Mouse (Mus musculus) neural tube, embryonic 12.5 days (tissue): ENCODE results near the gene Dqx1. TPM values are rescaled to one million over a fixed set of nuclear protein-coding genes. Genes with fewer than 3 reads are reported as not detected.

Experiments
- ATAC-seq: fragments of 200-750 bp; cut with Nextera tagmentation; 2 replicates; pipeline ENCODE4 v1.8.0; 2017; ENCODE audit warnings: low read depth, mild to moderate bottlenecking, moderate TSS enrichment, moderate library complexity; ENCODE audit not compliant: low FRiP score
- H3K27ac ChIP-seq: fragments of 300-500 bp; sonication (generic); 2 replicates; pipeline ENCODE4 v1.5.1; 2016
- H3K27me3 ChIP-seq: fragments of 300-500 bp; sonication (generic); replicated peaks from 2 replicates; pipeline ENCODE4 v1.6.1; 2016; ENCODE audit warnings: mild to moderate bottlenecking
- H3K36me3 ChIP-seq: fragments of 300-500 bp; sonication (generic); 2 replicates; pipeline ENCODE4 v1.6.1; 2016; ENCODE audit warnings: mild to moderate bottlenecking
- H3K4me1 ChIP-seq: fragments of 300-500 bp; sonication (generic); 2 replicates; pipeline ENCODE4 v1.6.1; 2016
- H3K4me2 ChIP-seq: fragments of 300-500 bp; sonication (generic); replicated peaks from 2 replicates; pipeline ENCODE4 v1.6.1; 2016; ENCODE audit warnings: mild to moderate bottlenecking
- H3K4me3 ChIP-seq: fragments of 300-500 bp; sonication (generic); 2 replicates; pipeline ENCODE4 v1.5.1; 2016
- H3K9ac ChIP-seq: fragments of 300-500 bp; sonication (generic); 2 replicates; pipeline ENCODE4 v1.6.1; 2016; ENCODE audit warnings: mild to moderate bottlenecking
- H3K9me3 ChIP-seq: fragments of 300-500 bp; sonication (generic); 2 replicates; pipeline ENCODE4 v1.6.1; 2016; ENCODE audit warnings: mild to moderate bottlenecking
- WGBS: fragments of 180-500 bp; shearing (Covaris S2); methylation state at CpG from one replicate; pipeline ENCODE4 v1.1.7; 2016; 5-methylcytosine and 5-hydroxymethylcytosine counted together
- polyA plus RNA-seq: library from polyadenylated mRNA; unstranded; fragments of >200 nt; fragmentation: Nextera tagmentation; extraction: Ambion mirVana; gene quantifications from 2 replicates; pipeline ENCODE4 v1.2.1, GENCODE M21; 2016

The Dqx1 gene
- polyA plus RNA-seq, 1 experiment from 2014 or later, result 2.1 TPM

DNA sequence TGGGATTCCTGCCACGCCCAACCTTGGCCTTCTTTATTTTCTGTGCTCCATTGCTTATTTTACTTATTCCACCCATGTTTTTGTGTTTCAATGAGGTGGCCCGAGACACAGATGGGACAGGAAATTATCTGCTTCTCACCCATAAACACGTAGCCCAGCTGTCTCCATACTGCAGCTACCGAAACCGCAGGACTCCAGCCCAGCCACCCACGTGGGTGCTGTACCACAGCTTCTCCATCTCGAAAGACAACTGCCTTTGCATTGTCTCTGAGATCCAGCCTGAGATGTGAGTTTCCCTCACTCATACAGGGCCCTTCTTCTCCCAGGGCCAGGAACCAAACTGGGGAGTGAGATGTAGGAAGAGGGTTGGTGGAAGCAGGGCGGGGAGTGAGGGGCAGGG is 8.4 kb downstream of the Dqx1 start:
- Histone ChIP-seq H3K27me3 (peaks cover 88% of the 10 kb centered on the region), H3K9ac (no peak overlapping the region), H3K4me2 (no peak overlapping the region), H3K4me3 (no peak overlapping the region), H3K4me1 (peaks cover 16% of the 10 kb centered on the region), H3K27ac (no peak overlapping the region), H3K9me3 (no peaks in the 10 kb centered on the region), H3K36me3 (no peaks in the 10 kb centered on the region)
- ATAC-seq, result no peak
- 49% methylated on average over 8 of the region's 8 CpGs for WGBS

DNA sequence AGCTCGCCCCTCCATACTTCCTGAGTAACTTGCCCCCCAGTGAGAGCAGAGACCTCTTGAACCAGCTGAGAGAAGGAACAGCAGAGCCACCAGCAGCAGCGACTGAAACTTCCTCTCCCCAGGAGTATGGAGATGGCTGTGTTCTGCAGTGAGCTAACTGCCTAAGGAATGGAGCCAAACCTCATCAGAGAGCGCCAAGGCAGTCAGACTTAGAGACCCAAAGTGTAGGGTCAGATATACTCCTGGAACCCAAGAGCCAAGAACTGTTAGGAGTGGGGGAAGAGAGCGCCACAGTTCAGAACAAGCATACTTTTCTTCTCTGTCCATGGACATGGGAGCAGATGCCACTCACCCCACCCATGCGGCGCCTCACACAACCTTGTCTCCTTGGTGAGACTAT is 8.8 kb downstream of the Dqx1 start:
- Histone ChIP-seq H3K9ac (no peak overlapping the region), H3K36me3 (no peaks in the 10 kb centered on the region), H3K9me3 (no peaks in the 10 kb centered on the region), H3K4me2 (no peak overlapping the region), H3K4me3 (no peak overlapping the region), H3K4me1 (peaks cover 21% of the 10 kb centered on the region), H3K27ac (no peak overlapping the region), H3K27me3 (peaks cover 93% of the 10 kb centered on the region)
- ATAC-seq, result no peak
- WGBS, result 35% methylated on average over 6 of the region's 6 CpGs

DNA sequence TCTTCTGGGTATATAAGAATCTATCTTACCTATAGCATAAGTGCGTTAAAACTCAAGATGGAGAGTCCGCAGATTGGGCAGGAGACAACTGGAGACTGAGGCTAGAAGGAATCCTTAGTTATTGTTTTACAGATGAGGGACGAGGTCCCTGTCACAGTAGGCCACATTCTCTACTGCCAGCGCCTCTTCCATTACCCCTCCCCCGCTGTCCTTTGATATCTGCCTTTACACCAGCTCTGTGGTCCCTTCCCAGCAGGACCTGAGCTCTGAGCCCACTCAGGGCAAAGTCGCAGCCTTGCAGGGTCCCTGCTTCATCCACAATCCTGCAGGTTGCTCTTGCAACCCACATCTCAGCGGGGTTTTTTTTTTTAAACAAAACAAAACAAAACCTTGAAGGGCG is 10.6 kb downstream of the Dqx1 start:
- Histone ChIP-seq H3K36me3 (no peaks in the 10 kb centered on the region), H3K27me3 (peaks cover 98% of the 10 kb centered on the region), H3K4me2 (peak overlapping the region; percentile 49), H3K4me3 (peak overlapping the region; percentile 33), H3K9ac (peak overlapping the region; percentile 50), H3K9me3 (no peaks in the 10 kb centered on the region), H3K27ac (no peak overlapping the region), H3K4me1 (peaks cover 24% of the 10 kb centered on the region)
- 4% methylated on average over 8 of the region's 8 CpGs for WGBS
- no peak for ATAC-seq

DNA sequence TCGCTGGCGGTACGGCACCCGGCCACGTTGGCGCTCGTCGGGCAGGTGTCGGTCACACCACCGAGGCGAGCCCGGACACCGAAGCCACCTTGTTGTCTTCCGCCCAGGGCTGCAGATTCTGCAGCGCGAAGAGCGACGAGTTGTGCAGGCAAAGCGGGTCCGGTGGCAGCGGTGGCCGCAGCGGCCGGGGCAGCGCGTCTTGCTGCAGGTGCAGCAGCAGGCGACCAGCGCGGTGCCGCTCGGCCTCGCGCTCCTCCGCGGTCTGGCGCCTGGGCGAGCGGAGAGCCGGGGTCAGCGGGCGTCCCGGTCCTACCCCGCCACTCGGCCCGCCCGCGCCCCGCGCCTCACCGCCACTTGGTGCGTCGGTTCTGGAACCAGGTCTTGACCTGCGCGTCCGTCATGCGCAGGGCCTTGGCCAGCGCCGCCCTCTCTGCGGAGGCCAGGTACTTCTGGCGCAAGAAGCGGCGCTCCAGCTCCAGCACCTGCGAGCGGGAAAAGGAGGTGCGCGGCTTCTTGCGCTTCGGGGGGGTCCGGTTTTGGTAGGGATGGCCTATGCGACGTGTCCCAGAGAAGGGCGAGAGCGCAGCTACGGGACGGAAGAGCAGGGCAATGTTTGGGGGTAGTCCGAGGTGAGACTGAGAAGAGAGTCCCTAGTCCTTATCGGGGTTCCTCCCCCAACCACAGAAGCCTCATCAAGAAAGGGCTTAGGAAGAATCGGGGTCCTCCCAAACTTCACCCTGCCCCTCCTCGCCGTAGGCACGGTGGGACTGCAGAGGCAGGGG is 11.3 kb downstream of the Dqx1 start:
- Histone ChIP-seq H3K9me3 (no peaks in the 10 kb centered on the region), H3K4me3 (peak overlapping the region; percentile 33), H3K27me3 (peaks cover 98% of the 10 kb centered on the region), H3K27ac (no peak overlapping the region), H3K36me3 (no peaks in the 10 kb centered on the region), H3K9ac (peak overlapping the region; percentile 50), H3K4me2 (peak overlapping the region; percentile 49), H3K4me1 (peaks cover 24% of the 10 kb centered on the region)
- no peak for ATAC-seq
- WGBS, result under 1% methylated on average over 81 of the region's 81 CpGs

DNA sequence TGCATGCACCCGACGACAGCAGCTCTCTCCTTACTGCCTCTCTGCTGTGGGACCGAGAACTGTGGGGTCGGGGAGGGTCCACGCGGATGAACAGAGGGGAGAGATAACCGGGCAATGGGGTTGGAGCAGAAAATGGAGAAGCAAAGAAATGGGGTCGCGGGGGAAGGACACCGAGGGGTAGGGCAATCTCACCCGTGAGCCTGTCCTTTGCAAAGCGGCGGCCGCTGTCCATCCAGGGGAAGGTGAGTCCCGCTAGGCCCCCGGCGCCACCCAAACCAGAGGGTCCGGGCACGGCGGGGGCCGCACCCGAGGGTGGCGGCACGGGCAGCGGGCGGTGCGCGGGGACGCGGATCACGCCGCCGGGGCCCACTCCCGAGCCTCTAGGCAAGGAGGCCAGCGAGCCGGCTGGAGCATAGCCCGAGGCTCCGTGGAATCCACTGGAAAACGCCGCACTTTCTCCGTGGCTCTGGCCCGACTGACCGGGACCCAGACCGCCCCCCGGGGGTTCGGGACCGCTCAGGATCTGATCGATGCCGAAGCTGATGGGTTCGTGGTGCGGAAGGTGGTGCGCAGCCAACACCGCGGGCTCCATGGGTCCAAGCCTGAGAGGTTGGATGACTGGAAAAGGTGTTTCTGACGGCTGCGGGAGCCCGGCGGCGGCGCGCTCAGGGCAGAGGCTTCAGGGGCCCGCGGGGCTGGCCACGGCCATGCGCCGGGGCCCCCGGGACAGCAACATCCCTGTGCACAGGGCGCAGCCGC is 12.0 kb downstream of the Dqx1 start:
- 1% methylated on average over 69 of the region's 69 CpGs for WGBS
- ATAC-seq, result 0 out of 2 replicates have a peak, but pooled peaks have one; percentile 30
- Histone ChIP-seq H3K4me2 (peak overlapping the region; percentile 49), H3K27me3 (peaks cover 97% of the 10 kb centered on the region), H3K4me3 (peak overlapping the region; percentile 33), H3K9ac (peak overlapping the region; percentile 50), H3K36me3 (no peaks in the 10 kb centered on the region), H3K27ac (peak overlapping the region; percentile 37; the same call in 1 of the 2 replicates), H3K9me3 (no peaks in the 10 kb centered on the region), H3K4me1 (peaks cover 24% of the 10 kb centered on the region)

DNA sequence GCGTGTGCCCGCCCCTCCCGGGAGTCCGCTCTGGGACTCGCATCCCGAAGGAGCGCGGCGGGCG is 12.4 kb downstream of the Dqx1 start, which contains the start of gene Tlx2:
Gene Tlx2 (minus strand): TSS at position 47 of the 64 bp plus-strand sequence.
- Histone ChIP-seq H3K27ac (peak within 1 kb of the TSS; percentile 37; the same call in 1 of the 2 replicates), H3K27me3 (peaks cover 96% of the 10 kb centered on the region), H3K4me1 (peaks cover 24% of the 10 kb centered on the region), H3K4me2 (peak within 1 kb of the TSS; percentile 49), H3K36me3 (no peaks in the 10 kb centered on the region), H3K9me3 (no peaks in the 10 kb centered on the region), H3K9ac (peak within 1 kb of the TSS; percentile 50), H3K4me3 (peak within 1 kb of the TSS; percentile 33)
- 3% methylated on average over 10 of the region's 10 CpGs for WGBS
- ATAC-seq, result no peak

DNA sequence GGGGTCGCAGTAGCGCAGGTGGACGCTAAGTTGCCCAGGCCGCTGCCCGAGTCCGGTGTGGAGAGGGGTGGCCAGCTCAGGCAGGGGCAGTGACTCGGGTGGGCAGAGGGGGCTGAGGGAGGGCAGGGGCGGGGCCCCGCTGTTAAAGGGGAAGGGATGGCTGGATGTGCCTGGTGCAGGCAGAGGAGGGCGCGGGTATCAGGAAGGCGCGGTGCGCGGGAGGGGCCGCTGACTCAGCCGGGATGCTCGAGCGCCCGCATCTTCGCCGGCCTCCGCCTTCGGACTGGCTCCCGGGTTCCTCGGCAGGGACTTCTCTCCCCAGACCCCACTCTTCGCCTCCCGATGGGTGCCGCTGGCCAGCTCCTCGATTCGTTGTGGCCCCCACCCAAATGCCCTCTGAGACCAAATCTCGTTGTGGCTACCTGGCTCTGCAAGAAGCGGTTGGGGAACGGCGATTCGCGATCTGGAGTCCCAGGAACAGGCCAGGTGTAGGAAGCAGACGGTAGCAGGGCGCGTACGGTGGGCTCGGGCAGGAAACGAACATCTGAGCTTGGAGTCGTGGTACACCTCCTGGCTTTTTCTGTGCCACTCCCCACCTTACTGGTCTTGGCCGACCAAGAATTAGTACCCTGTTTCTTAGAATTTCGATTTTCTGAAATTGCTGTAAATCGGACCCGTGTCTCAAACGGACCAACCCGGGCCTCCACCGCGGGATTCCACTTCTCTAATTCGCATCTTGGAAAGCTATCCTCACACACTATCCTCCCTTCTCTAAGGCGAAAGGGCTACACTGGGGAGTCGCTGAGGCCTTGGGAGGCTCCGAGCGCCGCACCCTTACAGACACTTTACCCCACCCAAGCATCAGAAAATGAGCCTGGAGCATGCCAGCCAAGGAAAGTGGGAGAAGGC is 12.9 kb downstream of the Dqx1 start:
- Histone ChIP-seq H3K4me2 (peak overlapping the region; percentile 49), H3K4me1 (peaks cover 24% of the 10 kb centered on the region), H3K9me3 (no peaks in the 10 kb centered on the region), H3K4me3 (peak overlapping the region; percentile 33), H3K9ac (peak overlapping the region; percentile 50), H3K36me3 (no peaks in the 10 kb centered on the region), H3K27ac (peak overlapping the region; percentile 37; the same call in 1 of the 2 replicates), H3K27me3 (peaks cover 93% of the 10 kb centered on the region)
- under 1% methylated on average over 58 of the region's 58 CpGs for WGBS
- 0 out of 2 replicates have a peak, but pooled peaks have one; percentile 11 for ATAC-seq

DNA sequence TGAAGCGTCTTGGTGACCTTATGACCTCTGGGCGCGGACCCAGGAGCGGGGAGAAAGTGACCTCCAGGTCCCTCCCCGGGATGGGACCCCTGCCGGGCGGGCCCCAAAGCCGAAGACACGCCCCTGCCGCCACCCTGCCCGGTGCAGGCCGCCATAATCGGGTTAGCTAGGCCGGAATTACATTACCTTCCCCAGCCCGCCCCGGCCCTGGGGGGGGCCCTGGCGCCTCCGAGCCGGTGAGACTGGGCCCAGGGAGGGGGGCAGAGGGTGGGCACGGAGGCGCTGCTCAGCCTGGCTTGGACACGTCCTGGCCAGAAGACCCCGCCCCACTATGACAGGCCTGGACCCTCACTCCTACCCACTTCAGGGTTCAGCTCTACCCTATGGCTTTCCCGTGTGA is 13.6 kb downstream of the Dqx1 start:
- Histone ChIP-seq H3K9ac (0 out of 2 replicates have a peak overlapping the region, but pooled peaks have one; percentile 0), H3K4me1 (peaks cover 24% of the 10 kb centered on the region), H3K27ac (no peak overlapping the region; the same call in 1 of the 2 replicates), H3K36me3 (no peaks in the 10 kb centered on the region), H3K4me3 (peak overlapping the region; percentile 8), H3K27me3 (peaks cover 92% of the 10 kb centered on the region), H3K4me2 (peak overlapping the region; percentile 49), H3K9me3 (no peaks in the 10 kb centered on the region)
- 2% methylated on average over 24 of the region's 24 CpGs for WGBS
- ATAC-seq, result no peak

DNA sequence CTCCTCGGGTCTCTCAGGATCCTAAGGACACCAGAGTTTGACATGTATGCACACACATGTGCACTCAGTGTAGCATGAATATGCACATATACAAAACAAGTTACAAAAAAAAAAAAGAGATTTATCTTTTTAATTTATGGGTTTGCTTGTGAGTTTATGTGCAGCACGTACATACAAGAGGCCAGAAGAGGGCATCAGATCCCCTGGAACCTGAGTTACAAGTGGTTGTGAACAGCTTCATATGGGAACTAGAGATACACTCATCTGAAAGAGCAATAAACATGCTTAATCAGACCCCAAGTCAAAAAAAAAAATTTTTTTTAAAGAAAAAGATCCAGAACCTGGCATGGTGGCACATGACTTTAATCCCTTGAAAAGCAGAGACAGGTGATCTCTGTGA is 17.3 kb downstream of the Dqx1 start:
- WGBS, result 33% methylated on average over 2 of the region's 2 CpGs
- no peak for ATAC-seq
- Histone ChIP-seq H3K9ac (no peak overlapping the region), H3K27ac (no peak overlapping the region), H3K4me1 (peaks cover 31% of the 10 kb centered on the region), H3K4me3 (no peak overlapping the region), H3K27me3 (peaks cover 59% of the 10 kb centered on the region), H3K36me3 (0 out of 2 replicates have a peak, but pooled peaks cover under 1% of the 10 kb centered on the region), H3K9me3 (no peaks in the 10 kb centered on the region), H3K4me2 (no peak overlapping the region)

DNA sequence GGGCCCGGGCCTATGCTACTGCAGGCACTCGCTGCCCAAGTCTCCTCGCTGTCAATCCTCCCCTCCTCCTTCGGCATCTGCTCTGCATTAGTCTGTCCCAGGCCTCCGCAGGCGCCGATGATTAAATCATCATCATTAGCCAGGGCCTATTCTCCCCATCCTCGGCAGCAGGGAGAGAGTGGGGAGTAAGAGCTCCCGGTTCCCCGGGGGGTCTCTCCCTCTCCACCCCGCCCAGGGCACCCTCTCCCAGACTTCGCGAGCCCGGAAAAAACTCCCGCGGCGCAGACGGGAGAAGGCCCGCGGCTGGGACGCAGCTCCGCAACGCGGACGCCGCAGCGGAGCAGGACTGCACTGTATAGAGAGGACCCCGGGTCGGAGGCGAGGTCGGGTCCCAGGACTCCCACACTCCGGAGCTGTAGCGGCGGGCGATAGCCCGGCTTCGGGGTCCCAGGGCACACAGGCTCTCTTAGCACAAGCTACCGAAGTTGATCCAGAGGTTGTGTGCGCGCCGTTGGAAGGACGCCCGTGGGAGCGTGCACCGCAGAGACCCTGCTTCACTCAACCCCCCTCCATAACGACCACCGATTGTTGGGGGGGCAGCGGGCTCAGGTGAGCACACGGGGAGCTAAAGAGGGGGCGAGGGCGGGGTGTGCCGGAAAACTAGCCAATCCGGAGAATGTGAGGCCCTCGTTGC is 20.1 kb downstream of the Dqx1 start, which contains the start of gene Pcgf1:
Gene Pcgf1 (plus strand): TSS at position 240 of the 694 bp plus-strand sequence.
- peak within 1 kb of the TSS; percentile 96 for H3K4me2 ChIP-seq
- peak within 1 kb of the TSS; percentile 77 for H3K27ac ChIP-seq
- peaks cover 40% of the 10 kb centered on the region for H3K27me3 ChIP-seq
- under 1% methylated on average over 54 of the region's 54 CpGs for WGBS
- H3K9ac ChIP-seq, result peak within 1 kb of the TSS; percentile 75
- peaks cover 18% of the 10 kb centered on the region for H3K4me1 ChIP-seq
- H3K36me3 ChIP-seq, result peaks cover 12% of the 10 kb centered on the region
- peak; percentile 84 for ATAC-seq
- peak within 1 kb of the TSS; percentile 74 for H3K4me3 ChIP-seq
- no peaks in the 10 kb centered on the region for H3K9me3 ChIP-seq

DNA sequence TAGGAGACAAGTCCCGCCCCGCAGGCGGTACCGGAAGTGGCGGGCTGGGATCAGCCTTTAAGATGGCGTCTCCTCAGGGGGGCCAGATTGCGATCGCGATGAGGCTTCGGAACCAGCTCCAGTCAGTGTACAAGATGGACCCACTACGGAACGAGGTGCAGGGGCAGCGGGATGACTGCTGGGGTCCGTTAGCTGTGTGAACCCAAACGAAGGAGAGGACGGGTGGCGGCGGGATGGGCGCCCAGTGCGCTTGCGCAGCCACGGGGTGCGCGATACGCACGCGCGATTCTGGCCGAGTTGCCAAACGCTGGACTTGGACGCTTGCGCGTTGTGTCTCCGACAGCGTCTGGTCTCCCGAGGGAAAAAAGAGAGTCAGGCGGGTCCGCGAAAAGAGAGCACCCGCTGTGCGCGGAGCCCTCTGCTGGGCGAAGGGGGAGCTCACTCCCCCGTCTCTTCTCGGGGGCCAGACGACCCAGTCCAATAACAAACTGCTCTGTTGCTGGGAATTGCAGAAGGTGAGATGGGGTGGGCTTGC is 20.7 kb downstream of the Dqx1 start:
- Histone ChIP-seq H3K4me1 (peaks cover 18% of the 10 kb centered on the region), H3K27me3 (peaks cover 40% of the 10 kb centered on the region), H3K27ac (peak overlapping the region; percentile 77; the same call in 1 of the 2 replicates), H3K36me3 (peaks cover 12% of the 10 kb centered on the region), H3K9me3 (no peaks in the 10 kb centered on the region), H3K4me2 (peak overlapping the region; percentile 96), H3K9ac (peak overlapping the region; percentile 75), H3K4me3 (peak overlapping the region; percentile 74)
- peak; percentile 93 for ATAC-seq
- WGBS, result under 1% methylated on average over 46 of the region's 46 CpGs
